Mouse (Mus musculus) liver, embryonic 15.5 days (tissue): ENCODE results near the gene Ankrd44. TPM values are rescaled to one million over a fixed set of nuclear protein-coding genes. Genes with fewer than 3 reads are reported as not detected.

Experiments
- ATAC-seq: fragments of 200-750 bp; cut with Nextera tagmentation; 2 replicates; pipeline ENCODE4 v1.8.0; 2017; ENCODE audit warnings: moderate number of reproducible peaks, mild to moderate bottlenecking, moderate library complexity; ENCODE audit not compliant: insufficient read depth
- H3K27ac ChIP-seq: fragments of 300-500 bp; sonication (generic); replicated peaks from 2 replicates; pipeline ENCODE4 v1.5.1; 2015; ENCODE audit warnings: mild to moderate bottlenecking, inconsistent platforms
- H3K27me3 ChIP-seq: fragments of 300-500 bp; sonication (generic); 2 replicates; pipeline ENCODE4 v1.6.1; 2015; ENCODE audit warnings: mild to moderate bottlenecking, inconsistent platforms
- H3K36me3 ChIP-seq: fragments of 300-500 bp; sonication (generic); replicated peaks from 2 replicates; pipeline ENCODE4 v1.6.1; 2015; ENCODE audit warnings: moderate library complexity, mild to moderate bottlenecking, inconsistent platforms
- H3K4me1 ChIP-seq: fragments of 300-500 bp; sonication (generic); replicated peaks from 2 replicates; pipeline ENCODE4 v1.6.1; 2015; ENCODE audit warnings: inconsistent platforms
- H3K4me2 ChIP-seq: fragments of 300-500 bp; sonication (generic); 2 replicates; pipeline ENCODE4 v1.6.1; 2015; ENCODE audit warnings: moderate library complexity, mild to moderate bottlenecking, inconsistent platforms
- H3K4me3 ChIP-seq: fragments of 300-500 bp; sonication (generic); replicated peaks from 2 replicates; pipeline ENCODE4 v1.5.1; 2015; ENCODE audit warnings: mild to moderate bottlenecking, inconsistent platforms
- H3K9ac ChIP-seq: fragments of 300-500 bp; sonication (generic); 2 replicates; pipeline ENCODE4 v1.6.1; 2015; ENCODE audit warnings: moderate library complexity, mild to moderate bottlenecking, inconsistent platforms
- H3K9me3 ChIP-seq: fragments of 300-500 bp; sonication (generic); replicated peaks from 2 replicates; pipeline ENCODE4 v1.6.1; 2016; ENCODE audit warnings: inconsistent platforms
- WGBS: fragments of 180-500 bp; shearing (Covaris S2); methylation state at CpG from one replicate; pipeline ENCODE4 v1.1.7; 2015; ENCODE audit warnings: mixed read lengths; ENCODE audit not compliant: insufficient replicate concordance; 5-methylcytosine and 5-hydroxymethylcytosine counted together
- polyA plus RNA-seq: library from polyadenylated mRNA; unstranded; fragments of >200 nt; fragmentation: Nextera tagmentation; extraction: Ambion mirVana; gene quantifications from 2 replicates; pipeline ENCODE4 v1.2.1, GENCODE M21; 2015

The Ankrd44 gene
- polyA plus RNA-seq, 1 experiment from 2014 or later, result 3.7 TPM

DNA sequence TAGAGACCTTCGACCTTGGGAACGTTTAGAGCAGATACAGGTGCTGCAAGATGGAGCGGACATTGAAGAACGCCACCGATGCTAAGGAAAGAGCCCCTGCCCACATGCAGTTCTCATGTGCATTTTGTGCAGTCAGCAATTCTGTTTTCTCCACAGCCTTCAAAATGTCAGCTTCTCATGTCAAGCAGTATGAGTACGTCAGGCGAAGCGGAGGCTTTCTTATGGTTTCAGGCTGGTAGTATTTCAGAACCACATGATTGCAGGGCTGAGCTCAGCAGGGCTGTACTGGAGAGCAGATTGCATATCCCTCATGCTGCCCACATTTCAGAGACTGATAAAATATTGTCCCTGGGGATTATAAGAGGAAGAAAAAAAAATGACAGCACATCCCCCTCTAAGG, 19.9 kb downstream of the Ankrd44 start:
- H3K4me2 ChIP-seq, result no peak overlapping the region
- WGBS, result 75% methylated on average over 8 of the region's 8 CpGs
- H3K27ac ChIP-seq, result no peak overlapping the region
- H3K4me3 ChIP-seq, result no peak overlapping the region
- ATAC-seq, result no peak
- H3K9me3 ChIP-seq, result no peaks in the 10 kb centered on the region
- no peak overlapping the region for H3K9ac ChIP-seq
- no peaks in the 10 kb centered on the region for H3K27me3 ChIP-seq
- peaks cover 7% of the 10 kb centered on the region; the same call in 1 of the 2 replicates for H3K4me1 ChIP-seq
- no peaks in the 10 kb centered on the region for H3K36me3 ChIP-seq

DNA sequence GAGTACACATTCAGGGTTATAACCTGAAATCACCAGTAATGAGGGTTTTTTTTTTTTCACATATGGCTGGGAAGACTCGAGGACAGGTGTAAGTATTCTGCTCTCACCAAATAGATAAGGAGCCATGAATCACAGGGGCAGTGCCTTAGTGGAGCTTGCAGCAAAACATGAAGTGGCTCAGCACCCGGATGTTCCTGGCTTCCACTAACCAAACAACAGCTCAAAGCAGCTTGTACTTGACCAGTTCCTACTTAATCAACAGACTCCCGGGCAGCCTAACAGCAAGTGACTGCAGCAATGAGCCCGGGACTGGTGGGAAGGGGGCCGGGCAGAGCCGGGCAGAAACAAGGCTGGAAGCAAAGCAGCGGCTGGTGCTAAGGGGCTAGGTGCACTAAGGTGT, 20.6 kb downstream of the Ankrd44 start:
- no peaks in the 10 kb centered on the region for H3K9me3 ChIP-seq
- no peaks in the 10 kb centered on the region for H3K27me3 ChIP-seq
- ATAC-seq, result no peak
- H3K4me1 ChIP-seq, result peaks cover 3% of the 10 kb centered on the region; the same call in 1 of the 2 replicates
- no peak overlapping the region for H3K4me2 ChIP-seq
- 50% methylated on average over 7 of the region's 7 CpGs for WGBS
- no peak overlapping the region for H3K4me3 ChIP-seq
- H3K36me3 ChIP-seq, result no peaks in the 10 kb centered on the region
- no peak overlapping the region for H3K9ac ChIP-seq
- H3K27ac ChIP-seq, result no peak overlapping the region

DNA sequence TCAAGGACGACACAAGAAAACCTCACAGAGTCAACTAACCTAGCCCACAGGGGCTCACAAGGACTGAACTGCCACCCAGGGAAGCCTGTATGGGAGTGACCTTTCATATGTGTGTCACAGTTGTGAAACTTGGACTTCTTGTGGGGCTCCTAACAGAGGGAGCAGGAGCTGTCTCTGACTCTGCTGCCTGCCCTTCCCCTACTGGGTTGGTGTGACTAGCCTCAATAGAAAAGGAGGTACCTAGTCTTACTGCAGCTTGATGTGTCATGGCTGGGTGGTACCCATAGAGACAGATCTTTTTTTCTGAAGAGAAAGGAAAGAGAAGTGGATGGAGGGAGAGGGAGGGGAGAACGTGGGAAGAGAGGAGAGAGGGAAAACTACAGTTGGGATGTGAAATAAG, 22.0 kb downstream of the Ankrd44 start:
- Histone ChIP-seq H3K4me3 (no peak overlapping the region), H3K4me2 (no peak overlapping the region), H3K4me1 (no peaks in the 10 kb centered on the region; the same call in 1 of the 2 replicates), H3K9ac (no peak overlapping the region), H3K9me3 (no peaks in the 10 kb centered on the region), H3K36me3 (no peaks in the 10 kb centered on the region), H3K27ac (no peak overlapping the region), H3K27me3 (no peaks in the 10 kb centered on the region)
- no peak for ATAC-seq
- 45% methylated on average over 2 of the region's 2 CpGs for WGBS

DNA sequence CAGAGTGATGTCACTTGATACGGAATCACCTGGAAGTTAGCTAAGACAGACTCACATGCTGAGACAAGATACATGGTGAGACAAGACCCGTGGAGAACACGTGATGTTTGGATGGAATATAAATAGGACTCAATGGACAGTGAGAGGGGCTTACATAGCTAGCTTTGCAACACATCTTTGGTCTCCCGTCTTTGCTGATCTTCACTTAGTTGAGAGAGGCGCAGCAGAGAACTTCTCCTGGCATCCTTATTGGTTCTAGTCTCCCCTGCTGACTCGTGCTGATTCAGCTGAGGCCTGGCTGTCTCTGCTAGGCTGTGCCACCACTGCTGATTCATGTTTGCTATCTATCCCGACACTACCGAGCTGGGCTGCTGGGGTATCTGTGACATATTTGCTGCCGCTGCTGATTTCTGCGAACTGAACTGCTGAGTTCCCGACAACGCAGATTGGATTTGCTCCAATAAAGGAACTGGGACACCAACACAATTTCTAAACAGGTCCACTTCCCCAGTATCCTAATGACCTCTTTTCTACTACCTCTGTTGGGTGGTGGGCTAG, 23.4 kb downstream of the Ankrd44 start:
- Histone ChIP-seq H3K4me3 (no peak overlapping the region), H3K27me3 (no peaks in the 10 kb centered on the region), H3K9ac (no peak overlapping the region), H3K4me2 (no peak overlapping the region), H3K36me3 (no peaks in the 10 kb centered on the region), H3K4me1 (peaks cover 8% of the 10 kb centered on the region), H3K9me3 (no peaks in the 10 kb centered on the region), H3K27ac (no peak overlapping the region)
- WGBS, result 56% methylated on average over 12 of the region's 12 CpGs
- ATAC-seq, result peak; percentile 64

DNA sequence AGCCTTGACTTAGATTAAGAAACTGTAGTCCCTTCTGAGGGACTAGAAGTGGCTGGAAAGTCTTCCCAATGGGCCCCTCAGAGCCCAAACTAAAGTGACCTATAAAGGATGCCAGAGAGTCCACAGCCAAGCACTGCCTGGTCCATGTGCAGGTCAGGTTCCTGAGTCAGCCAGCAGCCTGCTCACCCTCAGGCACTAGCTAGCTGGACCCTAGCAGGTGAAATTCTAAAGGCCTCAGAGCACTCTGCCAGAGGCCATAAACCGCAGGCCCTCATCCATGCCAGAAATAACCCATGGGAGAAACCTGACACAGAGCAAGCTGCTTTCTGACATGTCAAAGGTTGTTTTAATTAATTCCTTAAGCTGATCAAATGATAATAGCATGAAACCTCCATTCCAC, 25.1 kb downstream of the Ankrd44 start:
- Histone ChIP-seq H3K27me3 (no peaks in the 10 kb centered on the region), H3K36me3 (no peaks in the 10 kb centered on the region), H3K27ac (no peak overlapping the region), H3K4me1 (peaks cover 12% of the 10 kb centered on the region), H3K9ac (no peak overlapping the region), H3K4me3 (no peak overlapping the region), H3K4me2 (no peak overlapping the region), H3K9me3 (no peaks in the 10 kb centered on the region)
- 76% methylated on average over 1 of the region's 1 CpGs for WGBS
- ATAC-seq, result no peak

DNA sequence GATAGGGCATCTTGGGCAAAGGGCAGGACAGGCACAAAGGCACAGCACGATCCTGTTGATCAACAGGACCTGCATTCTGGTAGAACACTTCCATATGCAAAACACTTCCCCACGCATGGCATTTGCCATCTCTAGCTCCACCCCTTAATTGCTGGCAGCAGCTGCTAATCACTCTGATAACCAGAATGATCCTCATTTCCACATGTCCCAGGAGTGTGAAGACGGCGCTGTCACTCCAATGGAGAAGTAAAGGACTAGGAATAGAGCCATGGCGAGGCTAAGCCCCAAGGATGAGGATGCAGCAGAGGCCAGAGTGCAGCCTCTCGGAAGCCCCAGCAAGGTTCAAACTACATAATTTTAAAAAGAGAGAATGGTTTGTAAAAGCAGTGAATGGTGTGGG, 26.9 kb downstream of the Ankrd44 start:
- Histone ChIP-seq H3K9me3 (no peaks in the 10 kb centered on the region), H3K36me3 (no peaks in the 10 kb centered on the region), H3K4me1 (peaks cover 12% of the 10 kb centered on the region), H3K9ac (no peak overlapping the region), H3K4me3 (no peak overlapping the region), H3K4me2 (no peak overlapping the region), H3K27ac (no peak overlapping the region), H3K27me3 (no peaks in the 10 kb centered on the region)
- 56% methylated on average over 6 of the region's 6 CpGs for WGBS
- no peak for ATAC-seq

DNA sequence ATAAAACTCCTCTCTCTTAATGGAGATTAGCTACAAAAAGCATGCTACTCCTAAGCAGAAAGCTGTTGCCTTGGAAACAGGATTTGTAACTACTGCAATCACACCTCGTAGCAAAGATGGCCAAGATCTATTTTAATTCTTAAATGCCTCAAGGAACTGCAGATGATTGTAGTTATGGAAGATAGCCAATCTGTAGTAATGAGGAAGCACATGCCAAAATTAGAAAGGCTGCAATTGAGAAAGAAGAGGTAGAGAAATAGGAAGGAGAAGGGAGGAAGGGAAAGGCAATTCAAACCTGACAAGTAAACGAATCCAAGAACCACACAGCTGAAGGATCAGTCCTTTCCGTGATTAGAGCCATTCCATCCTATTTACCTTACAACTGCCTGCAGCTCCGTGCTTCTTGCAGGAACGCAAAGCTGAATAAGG, 27.5 kb downstream of the Ankrd44 start:
- no peaks in the 10 kb centered on the region for H3K27me3 ChIP-seq
- H3K27ac ChIP-seq, result no peak overlapping the region
- no peak overlapping the region for H3K4me3 ChIP-seq
- no peaks in the 10 kb centered on the region for H3K36me3 ChIP-seq
- peaks cover 12% of the 10 kb centered on the region for H3K4me1 ChIP-seq
- no peaks in the 10 kb centered on the region for H3K9me3 ChIP-seq
- ATAC-seq, result no peak
- WGBS, result 35% methylated on average over 5 of the region's 5 CpGs
- H3K4me2 ChIP-seq, result no peak overlapping the region
- no peak overlapping the region for H3K9ac ChIP-seq

DNA sequence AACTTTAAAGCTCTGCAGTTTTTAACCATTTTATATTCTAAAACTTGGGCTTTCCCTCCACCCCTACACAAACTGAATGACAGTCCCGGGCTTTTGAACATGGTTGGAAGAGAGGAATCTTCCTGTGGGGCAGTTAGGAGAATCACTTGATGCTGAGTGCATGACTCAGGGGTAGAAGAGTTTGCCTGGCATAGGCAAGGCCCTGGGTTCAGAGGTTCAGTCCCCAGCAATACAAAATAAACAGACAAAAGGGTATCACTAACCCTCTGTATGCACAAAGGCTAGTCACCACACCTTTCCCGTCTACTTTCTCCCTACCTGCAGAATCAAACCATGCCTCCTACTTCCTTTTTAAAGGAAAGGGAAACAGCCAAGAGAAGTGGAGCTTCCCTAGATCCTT, 28.5 kb downstream of the Ankrd44 start:
- WGBS, result 43% methylated on average over 2 of the region's 2 CpGs

DNA sequence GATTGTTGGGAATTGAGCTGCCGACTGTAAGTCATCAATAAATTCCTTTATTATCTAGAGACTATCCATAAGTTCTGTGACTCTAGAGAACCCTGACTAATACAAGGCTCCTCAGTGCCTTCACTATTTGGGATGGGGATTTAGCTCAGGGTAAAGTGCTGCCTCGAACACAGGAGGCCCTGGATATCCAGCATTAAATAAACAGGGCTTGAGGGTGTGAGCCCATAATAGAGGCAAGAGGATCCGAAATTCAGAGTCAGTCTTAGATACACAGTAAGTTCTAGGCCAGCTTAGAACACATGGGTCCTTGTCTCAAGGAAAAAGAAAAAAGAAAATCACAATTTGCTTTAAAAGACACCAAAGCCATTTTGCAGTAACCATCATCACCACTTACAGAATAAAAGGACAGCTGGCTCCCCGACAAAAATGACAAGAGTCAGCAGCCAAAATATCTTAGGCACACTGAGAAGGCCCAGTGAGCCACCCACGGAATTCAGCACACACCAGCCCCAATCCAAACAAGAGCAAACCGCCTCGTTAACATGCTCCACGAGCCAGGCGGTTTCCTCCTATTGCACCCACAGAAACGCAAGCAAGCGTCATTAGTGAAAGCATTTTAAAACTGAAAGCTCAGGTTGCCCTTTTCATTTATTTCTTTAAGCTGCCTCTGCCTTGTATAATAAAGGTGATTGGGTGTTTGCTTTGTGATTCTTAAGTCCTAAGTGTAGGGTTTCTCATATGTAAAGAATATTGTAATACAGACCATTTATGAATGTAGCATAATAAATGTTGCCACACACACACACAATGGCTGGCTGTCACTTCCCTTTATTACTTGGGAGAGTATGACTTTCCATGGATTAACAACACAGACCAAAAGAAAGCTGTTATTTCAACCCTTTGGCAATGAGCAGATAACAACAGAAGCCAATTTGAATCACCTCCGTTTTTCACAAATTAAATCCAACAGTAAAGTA, 29.8 kb downstream of the Ankrd44 start:
- WGBS, result 62% methylated on average over 12 of the region's 12 CpGs
- Histone ChIP-seq H3K9me3 (no peaks in the 10 kb centered on the region), H3K27ac (no peak overlapping the region), H3K27me3 (no peaks in the 10 kb centered on the region), H3K4me2 (no peak overlapping the region), H3K9ac (no peak overlapping the region), H3K36me3 (no peaks in the 10 kb centered on the region), H3K4me1 (peaks cover 12% of the 10 kb centered on the region), H3K4me3 (no peak overlapping the region)
- no peak for ATAC-seq

More for the DNA sequence above, 28.5 kb downstream of the Ankrd44 start:
- H3K4me3 ChIP-seq, result no peak overlapping the region
- no peaks in the 10 kb centered on the region for H3K36me3 ChIP-seq
- no peak overlapping the region for H3K4me2 ChIP-seq
- no peak overlapping the region for H3K9ac ChIP-seq
- H3K4me1 ChIP-seq, result peaks cover 12% of the 10 kb centered on the region
- no peak for ATAC-seq
- H3K27ac ChIP-seq, result no peak overlapping the region
- no peaks in the 10 kb centered on the region for H3K27me3 ChIP-seq
- H3K9me3 ChIP-seq, result no peaks in the 10 kb centered on the region

DNA sequence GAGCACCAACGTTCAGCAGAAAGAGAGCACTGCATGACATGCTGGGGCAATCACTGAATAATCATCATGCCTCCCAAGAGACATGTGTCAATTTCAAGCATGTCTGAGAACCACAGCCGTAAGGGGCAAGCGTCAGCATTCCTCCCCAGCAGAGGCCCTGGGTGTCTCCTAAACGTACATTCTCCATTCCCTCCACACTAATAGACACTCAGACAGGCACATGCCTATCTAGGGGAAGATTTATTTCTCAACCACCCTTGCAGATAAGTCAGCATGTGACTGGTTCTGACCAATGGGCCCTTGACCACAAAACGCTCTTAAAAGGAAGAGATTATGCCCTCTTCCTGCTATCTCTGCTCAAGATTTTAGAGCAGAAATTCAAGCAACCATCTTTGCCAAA, 37.7 kb downstream of the Ankrd44 start:
- no peak overlapping the region for H3K9ac ChIP-seq
- no peak overlapping the region for H3K4me2 ChIP-seq
- H3K36me3 ChIP-seq, result no peaks in the 10 kb centered on the region
- 14% methylated on average over 5 of the region's 5 CpGs for WGBS
- no peaks in the 10 kb centered on the region for H3K9me3 ChIP-seq
- H3K4me1 ChIP-seq, result peaks cover 6% of the 10 kb centered on the region; the same call in 1 of the 2 replicates
- no peaks in the 10 kb centered on the region for H3K27me3 ChIP-seq
- no peak for ATAC-seq
- H3K4me3 ChIP-seq, result no peak overlapping the region
- H3K27ac ChIP-seq, result no peak overlapping the region

DNA sequence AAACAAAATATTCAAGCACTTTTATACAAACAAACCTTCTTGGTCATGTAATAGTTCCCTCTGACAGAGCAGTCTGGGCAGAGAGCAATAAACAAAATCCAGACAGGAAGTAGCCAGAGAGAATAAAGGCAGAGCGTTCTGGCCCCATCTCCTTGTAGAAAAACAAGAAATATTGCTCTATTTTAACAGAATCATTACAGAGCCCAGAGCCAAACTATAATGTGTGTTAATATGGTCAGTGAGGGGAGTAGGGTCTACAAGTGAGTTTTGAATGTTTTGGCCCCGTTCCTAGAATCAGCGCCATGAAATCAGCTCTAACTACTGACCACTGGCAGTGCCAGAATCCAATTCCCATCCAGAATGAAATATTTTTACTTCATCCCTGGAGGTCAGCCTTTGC, 38.3 kb downstream of the Ankrd44 start:
- Histone ChIP-seq H3K36me3 (no peaks in the 10 kb centered on the region), H3K9me3 (no peaks in the 10 kb centered on the region), H3K4me1 (peaks cover 11% of the 10 kb centered on the region; the same call in 1 of the 2 replicates), H3K9ac (no peak overlapping the region), H3K27me3 (no peaks in the 10 kb centered on the region), H3K27ac (no peak overlapping the region), H3K4me2 (no peak overlapping the region), H3K4me3 (no peak overlapping the region)
- WGBS, result 65% methylated on average over 3 of the region's 3 CpGs
- no peak for ATAC-seq
